Mouse (Mus musculus): ENCODE results near the gene Amdhd2.

Gene Amdhd2

DNA sequence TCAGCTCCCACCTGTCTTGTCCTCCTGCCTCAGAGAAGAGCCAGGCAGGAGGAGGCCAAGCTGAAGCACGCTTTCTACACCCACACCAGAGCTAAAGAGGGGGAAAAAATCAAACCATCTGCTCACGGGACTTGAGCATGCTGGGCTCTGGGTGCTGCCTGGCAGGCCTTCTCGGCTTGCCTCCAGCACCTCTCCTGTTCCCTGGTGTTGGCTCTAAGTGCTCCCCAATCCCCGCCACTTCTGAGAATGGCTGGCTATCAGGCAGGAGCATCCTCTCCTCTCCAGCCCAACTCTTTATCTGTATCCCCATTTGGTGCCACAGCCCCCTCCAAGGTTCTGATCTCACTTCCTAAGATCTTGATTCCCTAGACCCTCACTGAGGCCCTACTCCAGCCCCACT lies 35.7 kb upstream of the Amdhd2 start:
- DNase-seq (ENCODE audit: extremely low read depth, low read depth, low spot score), result no peak

- no peak for DNase-seq (ENCODE audit: extremely low read depth, low read depth, low spot score)
Observed at GRCm38 (mm10) chr17:24197032-24197824, 33.7 kb upstream of the Amdhd2 start.

DNA sequence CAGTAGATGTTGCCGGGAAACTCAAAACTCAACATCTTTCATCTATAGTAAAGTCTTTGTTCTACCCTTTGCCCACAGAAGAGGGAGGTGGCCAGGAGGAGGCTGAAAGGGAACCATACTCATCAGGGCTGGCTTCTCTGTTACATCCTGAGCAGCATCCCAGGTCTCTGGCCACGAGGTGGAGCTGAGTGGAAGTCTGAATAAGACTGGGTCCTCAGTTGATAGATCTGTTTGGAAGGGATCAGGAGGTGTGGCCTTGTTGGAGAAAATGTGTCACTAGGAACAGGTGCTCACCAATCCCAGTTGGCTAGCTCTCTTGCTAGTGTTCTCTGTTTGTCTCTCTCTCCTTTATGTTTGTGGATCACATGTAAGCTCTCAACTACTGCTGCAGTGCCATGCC lies 31.8 kb upstream of the Amdhd2 start:
- DNase-seq (ENCODE audit: extremely low read depth, low read depth, low spot score), result no peak

GRCm38 (mm10) chr17:24193769-24194168 lies 30.2 kb upstream of the Amdhd2 start:
- DNase-seq (ENCODE audit: extremely low read depth, low read depth, low spot score), result no peak

- DNase-seq (ENCODE audit: extremely low read depth, low read depth, low spot score), result no peak
Observed at GRCm38 (mm10) chr17:24193268-24193667, 29.7 kb upstream of the Amdhd2 start.

DNA sequence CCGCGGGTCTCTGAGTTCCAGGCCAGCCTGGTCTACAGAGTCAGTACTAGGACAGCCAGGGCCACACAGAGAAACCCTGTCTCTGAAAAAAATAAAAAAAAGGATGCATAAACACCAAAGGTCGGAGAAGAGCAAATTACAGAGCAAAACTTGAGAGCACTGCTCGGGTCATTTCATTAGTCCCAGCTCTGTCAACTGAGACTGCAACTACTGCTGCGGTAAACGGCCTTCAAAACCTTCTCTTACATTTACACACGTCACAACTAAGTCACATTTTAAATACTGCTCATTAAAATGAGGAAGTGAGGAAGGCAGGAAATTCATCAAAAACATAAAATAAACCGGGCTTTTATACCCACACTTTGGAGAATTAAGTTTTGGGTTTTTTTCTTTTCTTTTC lies 29.3 kb upstream of the Amdhd2 start:
- DNase-seq (ENCODE audit: extremely low read depth, low read depth, low spot score), result no peak

DNA sequence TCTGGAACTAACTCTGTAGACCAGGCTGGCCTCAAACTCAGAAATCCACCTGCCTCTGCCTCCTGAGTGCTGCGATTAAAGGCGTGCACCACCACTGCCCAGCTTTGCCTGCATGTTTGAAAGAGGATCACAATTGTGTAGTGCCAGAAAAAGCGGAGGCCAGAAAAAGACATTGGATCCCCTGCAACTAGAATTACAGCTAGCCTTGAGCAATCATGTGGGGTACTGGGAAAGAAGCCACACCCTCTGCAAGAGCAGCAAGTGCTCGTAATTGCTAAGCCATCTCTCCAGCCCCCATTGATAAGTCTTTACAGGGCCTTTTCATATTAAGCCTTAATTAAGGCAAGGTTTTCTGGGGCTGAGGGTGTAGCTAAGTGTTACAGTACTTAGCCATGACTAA lies 27.9 kb upstream of the Amdhd2 start:
- no peak for DNase-seq (ENCODE audit: extremely low read depth, low read depth, low spot score)

DNA sequence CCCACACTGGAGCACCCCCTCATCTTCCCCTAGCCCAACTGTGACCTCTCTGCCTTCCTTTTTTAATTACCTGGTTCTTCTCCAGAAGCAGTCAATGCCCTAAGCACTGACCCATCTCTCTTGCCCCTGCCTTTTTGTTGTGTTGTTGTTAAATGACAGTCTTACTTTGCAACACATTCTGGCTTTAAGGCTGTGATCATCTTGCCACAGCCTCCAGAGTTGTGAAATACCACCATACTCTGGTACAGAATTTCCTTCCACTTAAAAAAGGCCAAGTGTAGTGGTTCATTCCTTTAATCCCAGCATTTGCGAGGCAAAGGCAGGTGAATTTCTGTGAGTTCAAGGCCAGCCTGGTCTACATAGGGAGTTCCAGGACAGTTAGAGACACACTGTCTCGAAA lies 27.4 kb upstream of the Amdhd2 start:
- DNase-seq (ENCODE audit: extremely low read depth, low read depth, low spot score), result no peak

DNA sequence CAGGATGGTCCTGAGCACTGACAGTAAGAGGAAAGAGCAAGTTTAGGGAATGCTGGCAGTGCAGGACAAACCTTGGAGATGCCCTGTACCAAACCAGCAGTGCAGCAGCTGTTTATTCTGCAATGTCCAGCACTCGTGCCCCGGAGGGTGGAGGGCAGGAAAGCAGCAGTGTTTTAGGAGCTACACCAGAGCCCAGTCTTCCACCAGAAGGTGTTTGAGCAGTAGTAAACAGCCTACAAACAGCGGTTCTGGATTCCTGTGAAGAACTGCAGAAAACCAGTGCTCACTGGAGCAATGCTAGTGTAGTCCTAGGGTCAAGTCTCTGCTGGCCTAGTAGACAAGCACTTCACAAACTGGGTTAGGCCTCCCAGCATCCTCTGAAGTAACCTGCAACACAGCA lies 10.7 kb upstream of the Amdhd2 start:
- DNase-seq (ENCODE audit: extremely low read depth, low read depth, low spot score), result no peak

DNA sequence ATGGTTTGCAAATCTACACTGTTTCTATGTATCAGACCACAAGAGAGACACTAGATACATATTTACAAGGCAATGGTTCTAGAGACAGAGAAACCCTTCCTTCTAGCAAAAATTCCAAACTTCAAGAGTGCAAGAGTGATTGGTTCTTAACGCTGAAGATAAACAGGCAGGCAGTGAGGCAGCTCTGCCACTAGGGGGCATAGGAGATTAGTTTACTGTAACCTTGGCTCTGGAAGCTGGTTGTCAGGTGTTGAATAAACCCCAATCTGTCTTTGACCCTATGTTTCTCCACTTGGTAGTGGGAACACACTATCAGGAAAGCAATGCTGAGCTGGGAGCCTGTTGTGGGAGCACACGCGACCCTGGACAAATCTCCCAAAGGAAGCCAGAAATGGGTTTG lies 9.9 kb upstream of the Amdhd2 start:
- no peak for DNase-seq (ENCODE audit: extremely low read depth, low read depth, low spot score)

GRCm38 (mm10) chr17:24171738-24172137 lies 8.2 kb upstream of the Amdhd2 start:
- DNase-seq (ENCODE audit: extremely low read depth, low read depth, low spot score), result no peak

GRCm38 (mm10) chr17:24170729-24171128 lies 7.2 kb upstream of the Amdhd2 start:
- no peak for DNase-seq (ENCODE audit: extremely low read depth, low read depth, low spot score)

GRCm38 (mm10) chr17:24170125-24170524 lies 6.6 kb upstream of the Amdhd2 start:
- DNase-seq (ENCODE audit: extremely low read depth, low read depth, low spot score), result no peak

DNA sequence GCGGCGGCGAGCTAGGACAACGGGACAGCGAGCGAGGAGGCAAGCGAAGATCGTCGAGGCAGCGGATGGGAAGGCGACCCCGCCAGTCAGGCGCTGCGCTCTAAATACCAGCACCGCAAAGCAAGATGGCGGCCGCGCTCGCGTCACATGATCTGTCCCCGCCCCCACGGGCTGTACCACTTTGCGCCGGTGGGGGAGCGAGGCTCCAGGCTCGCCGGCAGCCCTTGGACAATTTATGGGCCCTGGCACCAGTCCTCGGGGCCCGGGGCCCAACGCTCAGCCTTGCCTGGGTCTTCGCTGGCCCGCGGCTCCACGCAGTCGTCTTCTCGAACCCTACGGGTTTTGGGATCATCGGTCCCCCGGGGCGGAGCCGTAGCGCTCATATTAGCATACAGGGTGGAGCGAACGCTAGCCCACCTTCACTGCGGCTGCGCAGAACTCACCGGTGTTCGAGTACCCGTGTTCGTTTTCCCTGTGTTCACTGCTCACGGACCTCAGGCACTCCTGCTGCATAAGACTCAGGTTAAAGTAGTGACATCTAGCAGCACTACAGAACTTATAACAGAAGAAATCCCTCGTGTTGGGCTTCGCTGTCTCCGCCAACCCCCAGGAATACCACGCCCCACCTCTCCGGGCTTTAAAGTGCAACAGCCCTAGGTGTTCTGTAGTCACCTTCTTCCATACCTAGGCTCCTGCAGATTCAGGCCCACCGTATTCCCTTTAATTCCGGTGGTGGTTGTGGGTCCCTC lies 5.9 kb upstream of the Amdhd2 start, which contains the start of gene Atp6v0c:
TSS of gene Atp6v0c (minus strand) at position 386 of the 749 bp plus-strand sequence.
- no peak for DNase-seq (ENCODE audit: extremely low read depth, low read depth, low spot score)

- peak; percentile 34 for DNase-seq (ENCODE audit: extremely low read depth, low read depth, low spot score)
Observed at GRCm38 (mm10) chr17:24168590-24169277, 5.2 kb upstream of the Amdhd2 start.

GRCm38 (mm10) chr17:24167891-24168505 lies 4.4 kb upstream of the Amdhd2 start:
- no peak for DNase-seq (ENCODE audit: extremely low read depth, low read depth, low spot score)

DNA sequence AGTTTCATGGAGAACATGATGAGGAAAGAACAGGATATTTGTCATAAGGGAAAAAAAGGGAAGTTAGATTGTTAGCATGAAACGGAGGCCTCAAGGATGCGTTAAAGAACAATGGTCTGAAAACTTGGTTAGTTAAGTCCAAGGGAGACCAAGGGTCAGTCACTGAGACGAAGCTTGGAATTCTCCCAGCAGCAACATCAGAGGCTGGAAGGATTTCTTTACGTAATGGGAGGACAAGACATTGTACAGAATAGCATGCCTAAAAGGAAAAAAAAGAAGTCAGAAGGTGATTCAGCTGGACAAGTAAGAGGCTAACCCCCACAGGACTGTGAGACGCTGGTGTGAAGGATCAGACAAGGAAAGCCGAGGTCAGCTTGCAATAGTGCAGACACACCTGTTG lies 3.6 kb upstream of the Amdhd2 start:
- no peak for DNase-seq (ENCODE audit: extremely low read depth, low read depth, low spot score)

DNA sequence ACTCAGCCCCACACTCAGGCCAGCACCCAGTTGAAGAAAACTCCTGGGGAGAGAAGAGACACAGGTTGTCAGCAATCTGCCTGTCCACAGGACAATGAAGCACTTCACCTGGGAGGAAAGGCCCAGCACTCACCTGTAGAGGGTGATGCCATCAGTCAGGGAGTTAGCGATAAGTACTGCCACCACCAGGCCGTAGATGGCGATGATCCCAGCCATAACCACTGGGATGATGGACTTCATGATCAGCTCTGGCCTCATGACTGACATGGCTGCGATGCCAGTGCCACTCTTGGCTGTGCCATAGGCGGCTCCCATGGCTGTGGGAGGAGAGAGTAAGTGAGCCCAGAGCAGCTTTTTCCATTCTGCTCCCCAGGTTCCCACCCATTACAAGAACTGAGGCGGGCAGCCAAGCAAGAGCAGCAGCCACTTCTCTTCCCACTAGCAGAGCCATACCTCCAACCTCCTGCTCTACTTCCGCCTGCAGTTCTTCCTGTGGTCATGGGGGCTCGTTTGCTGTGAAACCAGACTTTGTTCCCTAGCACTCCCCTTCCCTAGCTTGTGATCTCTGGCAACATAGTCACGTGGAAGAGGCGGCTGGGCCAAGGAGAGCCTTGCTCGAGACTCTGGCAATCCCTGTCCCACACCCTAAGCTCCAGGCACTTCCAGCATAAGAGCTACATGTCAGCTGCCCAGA lies 1.1 kb upstream of the Amdhd2 start:
- no peak for DNase-seq (ENCODE audit: extremely low read depth, low read depth, low spot score)

DNA sequence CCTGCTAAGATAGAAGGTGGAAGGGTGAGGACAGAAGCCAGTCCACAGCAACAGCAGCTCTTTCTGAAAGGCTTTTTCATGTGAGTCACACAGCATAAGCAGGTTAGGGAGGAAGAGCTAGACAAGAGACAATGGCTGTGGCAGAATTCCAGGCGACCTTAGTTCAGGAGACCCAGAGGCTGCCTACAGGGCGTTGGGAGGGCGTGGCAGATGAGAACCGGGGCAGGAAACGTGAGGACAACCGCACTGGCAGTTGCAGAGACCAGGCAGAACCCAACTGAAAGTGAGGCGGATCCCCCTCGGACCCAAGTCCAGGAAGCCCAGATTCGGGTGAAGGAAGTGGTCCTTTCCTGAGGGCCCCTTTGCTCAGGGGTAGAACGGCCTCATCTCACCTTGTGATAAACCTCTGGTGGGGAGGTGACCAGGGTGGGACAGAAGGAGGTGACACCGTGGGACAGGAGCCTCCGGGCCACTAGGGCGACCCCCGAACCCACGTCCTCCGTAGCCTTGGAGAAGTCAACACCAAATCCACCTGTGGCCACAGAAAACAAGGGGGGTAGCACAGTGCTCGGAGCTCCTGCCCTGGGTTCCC lies 886 bp downstream of the Amdhd2 start:
- peak; percentile 55 for DNase-seq (ENCODE audit: extremely low read depth, low read depth, low spot score)

DNA sequence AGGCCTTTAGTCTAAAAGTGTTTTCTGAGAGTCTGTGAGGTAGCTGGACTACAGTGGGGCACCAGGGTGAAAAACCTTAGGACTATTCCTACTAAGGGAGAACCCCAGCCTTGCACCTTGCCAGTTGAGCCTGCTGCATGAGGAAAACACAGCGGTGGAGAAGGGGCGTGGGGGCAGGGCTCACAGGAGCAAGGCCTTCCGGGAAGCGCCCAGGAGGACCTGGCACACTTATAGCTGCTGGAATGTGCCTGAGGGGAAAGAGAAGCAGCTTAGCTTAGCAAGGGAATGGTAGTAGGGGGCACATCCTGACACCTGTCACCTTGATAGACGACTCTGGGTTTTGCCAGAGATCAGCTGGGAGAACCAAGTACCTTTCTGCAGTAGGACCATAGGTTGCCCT lies 2.1 kb downstream of the Amdhd2 start:
- no peak for DNase-seq (ENCODE audit: extremely low read depth, low read depth, low spot score)

Data from fat pad, adult 2 months (tissue).